In the genomic region with DNA sequence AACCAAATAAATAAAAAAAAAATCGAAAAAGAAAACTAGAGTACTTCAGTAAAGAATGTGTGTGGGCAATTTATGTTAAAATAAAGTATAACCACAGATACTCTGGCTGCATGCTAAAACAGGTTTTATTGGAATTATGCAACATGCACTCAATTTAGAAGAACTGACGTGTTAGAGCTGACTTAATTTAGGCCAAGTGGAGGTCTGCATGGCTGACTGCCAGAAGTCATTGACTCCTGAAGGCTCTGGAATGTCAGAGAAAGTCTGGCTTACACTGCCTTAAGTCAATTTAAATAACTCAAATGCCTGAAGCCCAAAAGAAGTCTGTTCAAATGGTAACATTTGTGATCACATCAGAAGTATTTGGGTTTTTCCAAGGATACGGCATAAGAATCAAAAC, we compare ENCODE assay signal across 15 mouse cellular contexts.
DNase-seq lines count a peak whose midpoint lies in the region; ATAC-seq and TF ChIP-seq lines count a peak whose summit lies in the region.
"Had no signal": no experiment of that assay in that cellular context is flagged by ENCODE, and none has a peak within 500 bp of the region (broad histone marks: within the 10 kb centered on the region; RNA-seq: fewer than 3 reads in every experiment).

No protein-coding gene starts in this region.

- H3K27ac ChIP-seq in embryonic facial prominence, embryonic 11.5 days (replicated peaks; ENCODE audit: low read depth, low read length) = no peak overlapping the region
- H3K27ac ChIP-seq in embryonic facial prominence, embryonic 10.5 days (replicated peaks) = no peak overlapping the region
- H3K27ac ChIP-seq in lung, embryonic 14.5 days (ENCODE audit: low read depth) = no peak overlapping the region
- no peak overlapping the region for H3K27ac ChIP-seq in intestine, embryonic 16.5 days (ENCODE audit: low read length)
- H3K27ac ChIP-seq: limb, embryonic 12.5 days; midbrain, embryonic 15.5 days had no signal

- peak; percentile 17 for DNase-seq in embryonic facial prominence, embryonic 11.5 days (ENCODE audit: low spot score)
- no peak for DNase-seq in embryonic facial prominence, embryonic 10.5 days (ENCODE audit: low spot score)
- DNase-seq in NIH3T3 (ENCODE audit: low read depth) = peak; percentile 27
- DNase-seq in kidney, adult 8-10 months = peak; percentile 32 to 48
- DNase-seq in lung, embryonic 14.5 days = peak; percentile 90
- DNase-seq in spleen, postnatal 14 days (ENCODE audit: low spot score in 2 of 2) = no peak
- DNase-seq in cerebellum, adult 11 months = no peak
- DNase-seq: adrenal gland, postnatal 25 days; cerebellum, adult 8-10 months; gastrocnemius, postnatal 10 days; thymus, postnatal 25 days had no signal

- no peak overlapping the region for H3K4me2 ChIP-seq in embryonic facial prominence, embryonic 11.5 days (ENCODE audit: low read depth, low read length)
- H3K4me2 ChIP-seq in lung, embryonic 14.5 days = no peak overlapping the region
- no peak overlapping the region for H3K4me2 ChIP-seq in intestine, embryonic 16.5 days (ENCODE audit: low read depth, low read length)
- H3K4me2 ChIP-seq: limb, embryonic 12.5 days; midbrain, embryonic 15.5 days had no signal

- no peak overlapping the region for H3K4me3 ChIP-seq in embryonic facial prominence, embryonic 11.5 days (ENCODE audit: low read depth, low read length)
- H3K4me3 ChIP-seq in embryonic facial prominence, embryonic 10.5 days = no peak overlapping the region
- no peak overlapping the region for H3K4me3 ChIP-seq in lung, embryonic 14.5 days (ENCODE audit: low read depth, low read length)
- H3K4me3 ChIP-seq in intestine, embryonic 16.5 days (ENCODE audit: low read length) = no peak overlapping the region
- H3K4me3 ChIP-seq: erythroblast, embryonic 14.5 days; limb, embryonic 12.5 days; midbrain, embryonic 15.5 days had no signal

- 53% methylated on average over 3 of the region's 3 CpGs for WGBS in embryonic facial prominence, embryonic 11.5 days
- 70% methylated on average over 3 of the region's 3 CpGs for WGBS in embryonic facial prominence, embryonic 10.5 days
- 31% methylated on average over 3 of the region's 3 CpGs for WGBS in lung, embryonic 14.5 days
- WGBS in intestine, embryonic 16.5 days = 47% methylated on average over 3 of the region's 3 CpGs

- TF ChIP-seq CTCF in lung, embryonic 14.5 days (IDR thresholded peaks at IDR 0.05; ENCODE audit: low read depth) = no peak

- H3K36me3 ChIP-seq in embryonic facial prominence, embryonic 11.5 days (replicated peaks; ENCODE audit: control insufficient read depth, insufficient read depth, low read depth, low read length) = no peaks in the 10 kb centered on the region
- H3K36me3 ChIP-seq in embryonic facial prominence, embryonic 10.5 days (replicated peaks) = no peaks in the 10 kb centered on the region
- no peaks in the 10 kb centered on the region for H3K36me3 ChIP-seq in lung, embryonic 14.5 days (ENCODE audit: insufficient read depth)
- no peaks in the 10 kb centered on the region for H3K36me3 ChIP-seq in intestine, embryonic 16.5 days (ENCODE audit: control insufficient read depth, insufficient read depth, low read length)
- H3K36me3 ChIP-seq: limb, embryonic 12.5 days; midbrain, embryonic 15.5 days had no signal

- H3K9ac ChIP-seq in embryonic facial prominence, embryonic 11.5 days (replicated peaks; ENCODE audit: low read length) = no peak overlapping the region
- no peak overlapping the region for H3K9ac ChIP-seq in lung, embryonic 14.5 days
- no peak overlapping the region for H3K9ac ChIP-seq in intestine, embryonic 16.5 days (ENCODE audit: low read depth, low read length)
- H3K9ac ChIP-seq: limb, embryonic 12.5 days; midbrain, embryonic 15.5 days had no signal

- ATAC-seq in embryonic facial prominence, embryonic 11.5 days (replicated peaks; ENCODE audit: insufficient number of reproducible peaks, low FRiP score, low TSS enrichment, low read depth) = no peak
- ATAC-seq in lung, embryonic 14.5 days (ENCODE audit: insufficient read depth) = peak; percentile 81
- ATAC-seq in intestine, embryonic 16.5 days = no peak
- ATAC-seq: midbrain, embryonic 15.5 days had no signal

- H3K27me3 ChIP-seq in embryonic facial prominence, embryonic 11.5 days (ENCODE audit: control insufficient read depth, insufficient read depth, low read length) = no peaks in the 10 kb centered on the region
- no peaks in the 10 kb centered on the region for H3K27me3 ChIP-seq in embryonic facial prominence, embryonic 10.5 days (replicated peaks; ENCODE audit: low read depth, poor library complexity, severe bottlenecking)
- no peaks in the 10 kb centered on the region for H3K27me3 ChIP-seq in lung, embryonic 14.5 days (ENCODE audit: insufficient read depth, low read length)
- H3K27me3 ChIP-seq in intestine, embryonic 16.5 days (replicated peaks; ENCODE audit: control insufficient read depth, insufficient read depth, low read length) = no peaks in the 10 kb centered on the region
- H3K27me3 ChIP-seq: limb, embryonic 12.5 days; midbrain, embryonic 15.5 days had no signal

- no peaks in the 10 kb centered on the region for H3K4me1 ChIP-seq in embryonic facial prominence, embryonic 11.5 days (ENCODE audit: control insufficient read depth, insufficient read depth, low read length)
- no peaks in the 10 kb centered on the region for H3K4me1 ChIP-seq in embryonic facial prominence, embryonic 10.5 days
- H3K4me1 ChIP-seq in lung, embryonic 14.5 days (ENCODE audit: insufficient read depth) = no peaks in the 10 kb centered on the region
- H3K4me1 ChIP-seq in intestine, embryonic 16.5 days (ENCODE audit: control insufficient read depth, insufficient read depth, low read length) = no peaks in the 10 kb centered on the region

- no peaks in the 10 kb centered on the region for H3K9me3 ChIP-seq in embryonic facial prominence, embryonic 11.5 days (replicated peaks; ENCODE audit: control insufficient read depth, low read length)
- H3K9me3 ChIP-seq in embryonic facial prominence, embryonic 10.5 days = no peaks in the 10 kb centered on the region
- H3K9me3 ChIP-seq in lung, embryonic 14.5 days (ENCODE audit: low read depth, low read length) = no peaks in the 10 kb centered on the region
- H3K9me3 ChIP-seq in intestine, embryonic 16.5 days (ENCODE audit: control insufficient read depth, low read length) = no peaks in the 10 kb centered on the region
- H3K9me3 ChIP-seq: limb, embryonic 12.5 days; midbrain, embryonic 15.5 days had no signal

Comparison
In these comparisons a context has a peak if more than half of its experiments do, and no peak if none do; other contexts are left out.
1. DNase-seq: peak in embryonic facial prominence, embryonic 11.5 days (single experiment), NIH3T3 (single experiment), kidney, adult 8-10 months (2 of 2) and lung, embryonic 14.5 days (single experiment); none in embryonic facial prominence, embryonic 10.5 days (single experiment), spleen, postnatal 14 days (0 of 2) and cerebellum, adult 11 months (single experiment).